Mouse (Mus musculus): ENCODE data around the gene Megf9. TPM values are rescaled to one million over a fixed set of nuclear protein-coding genes. Genes with fewer than 3 reads are reported as not detected.

Gene Megf9
- total RNA-seq (2014; fragmentation: Nextera tagmentation) (9.6 and 14.1 TPM in 2 replicates), total RNA-seq (2017) (11.6 and 12.5 TPM in 2 replicates)

DNA sequence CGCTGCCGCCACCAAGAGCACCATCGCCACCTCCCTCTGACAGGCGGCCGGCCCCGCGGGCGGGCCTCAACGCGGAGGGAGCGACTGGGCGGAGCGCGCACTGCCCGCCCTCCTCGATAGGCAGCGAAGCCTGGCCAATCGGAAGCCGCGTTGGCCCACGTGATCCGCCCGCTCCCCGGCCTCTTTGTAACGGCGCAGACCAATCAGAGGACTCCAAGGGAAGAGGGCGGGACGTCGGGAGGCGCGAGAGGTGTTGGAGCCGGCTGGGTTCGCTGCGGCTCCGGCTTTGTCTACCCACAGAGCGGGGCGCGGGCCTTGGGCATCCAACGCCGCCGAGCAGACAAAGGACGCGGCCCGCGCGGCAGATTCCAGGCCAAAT, at the start of gene Megf9:
Gene Megf9 (minus strand): TSS at position 105 of the 379 bp plus-strand sequence.
- ATAC-seq (replicated peaks; ENCODE audit: poor library complexity, severe bottlenecking) = peak; percentile 81

DNA sequence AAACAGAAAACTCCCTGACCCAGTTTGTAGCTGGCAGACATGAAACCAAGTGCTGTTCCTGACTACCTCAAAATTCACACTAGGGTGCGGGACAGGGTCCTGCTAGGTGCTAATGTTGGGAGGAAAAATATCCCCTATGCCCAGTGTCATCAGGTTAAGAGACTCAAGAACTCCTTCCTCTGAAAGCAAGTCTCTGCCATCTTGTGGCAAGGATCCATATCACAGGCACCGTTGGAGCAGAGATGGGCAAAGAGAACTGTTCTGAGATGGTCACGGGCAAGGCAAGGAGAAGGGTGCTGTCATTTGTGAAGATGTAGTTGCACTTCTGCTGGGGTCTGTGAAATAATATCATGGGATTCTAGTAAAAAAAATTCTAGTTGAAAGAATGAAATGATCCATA, 44.9 kb upstream of the Megf9 start:
- peak; percentile 52 for ATAC-seq (replicated peaks; ENCODE audit: poor library complexity, severe bottlenecking)

DNA sequence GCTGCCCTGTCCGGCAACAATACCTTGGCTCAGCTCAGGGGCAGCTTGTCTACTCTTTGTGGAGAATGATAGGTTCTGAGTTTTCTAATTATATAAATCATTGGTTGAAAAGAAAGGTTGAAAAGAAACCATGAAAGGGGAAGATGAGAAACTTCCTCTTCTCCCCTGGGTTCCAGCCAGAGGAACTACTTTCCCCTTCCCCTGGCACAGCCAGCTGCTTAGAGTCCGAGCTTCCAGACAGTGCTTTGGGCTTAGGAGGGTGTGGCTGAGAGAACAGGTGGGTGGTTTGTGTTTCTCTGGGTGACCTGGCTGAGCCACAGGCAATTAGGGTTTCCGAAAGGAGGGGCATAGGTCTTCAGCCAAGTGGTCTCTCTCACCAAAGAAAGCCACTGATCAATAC, 43.5 kb upstream of the Megf9 start:
- ATAC-seq (replicated peaks; ENCODE audit: poor library complexity, severe bottlenecking) = peak; percentile 80

DNA sequence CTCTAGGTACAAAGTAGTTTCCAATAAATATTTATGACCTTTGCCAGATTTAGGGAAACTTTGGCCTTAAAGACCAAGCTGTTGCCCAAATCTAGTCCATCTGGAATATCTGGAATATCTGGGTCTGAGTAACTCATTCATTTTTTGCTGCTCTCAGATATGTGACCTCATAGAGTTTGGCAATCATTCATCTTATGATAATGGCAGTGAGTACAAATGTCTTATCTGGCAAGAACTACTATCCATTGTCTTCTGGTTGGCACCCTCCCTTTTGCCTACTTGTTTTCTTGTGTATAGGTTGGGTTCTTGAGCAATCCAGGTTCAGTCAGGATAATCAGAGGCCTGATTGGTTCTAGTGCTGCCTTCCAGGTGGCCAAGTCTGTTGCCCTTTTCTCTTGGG, 41.3 kb upstream of the Megf9 start:
- no peak for ATAC-seq (replicated peaks; ENCODE audit: poor library complexity, severe bottlenecking)

DNA sequence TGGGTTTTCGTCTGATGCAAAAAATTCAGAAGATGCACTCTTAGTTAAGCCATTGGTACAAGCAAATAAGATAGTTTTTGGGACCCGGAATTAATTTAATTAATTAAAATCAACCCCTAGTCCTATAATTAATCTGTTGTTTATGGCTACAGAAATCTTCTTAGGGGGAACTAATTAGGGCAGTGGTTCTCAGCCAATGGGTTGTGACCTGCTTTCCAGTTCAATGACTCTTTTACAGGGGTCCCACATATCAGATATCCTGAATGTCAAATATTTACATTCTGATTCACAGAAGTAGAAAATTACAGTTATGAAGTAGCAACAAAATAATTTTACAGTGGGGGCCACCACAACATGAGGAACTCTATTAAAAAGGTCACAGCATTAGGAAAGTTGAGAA, 39.1 kb upstream of the Megf9 start:
- ATAC-seq (replicated peaks; ENCODE audit: poor library complexity, severe bottlenecking) = no peak

DNA sequence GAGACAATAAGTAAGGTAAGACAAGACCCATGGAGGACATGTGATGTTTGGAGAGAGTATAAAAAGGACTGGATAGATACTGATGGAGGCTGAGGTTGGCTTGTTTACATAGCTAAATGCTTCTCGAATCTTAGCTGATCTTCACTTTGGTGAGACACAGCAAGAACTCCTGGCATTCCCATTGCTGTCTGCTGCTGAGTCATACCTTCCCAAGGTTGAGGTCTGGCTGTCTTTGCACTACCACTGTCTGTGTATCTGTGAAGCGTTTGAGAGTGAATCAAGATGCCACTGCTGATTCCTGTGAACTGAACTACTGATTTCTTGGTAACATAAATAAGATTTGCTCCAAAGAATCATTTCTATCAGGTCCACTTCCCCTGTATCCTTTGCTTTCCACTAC, 19.1 kb upstream of the Megf9 start:
- ATAC-seq (replicated peaks; ENCODE audit: poor library complexity, severe bottlenecking) = no peak

DNA sequence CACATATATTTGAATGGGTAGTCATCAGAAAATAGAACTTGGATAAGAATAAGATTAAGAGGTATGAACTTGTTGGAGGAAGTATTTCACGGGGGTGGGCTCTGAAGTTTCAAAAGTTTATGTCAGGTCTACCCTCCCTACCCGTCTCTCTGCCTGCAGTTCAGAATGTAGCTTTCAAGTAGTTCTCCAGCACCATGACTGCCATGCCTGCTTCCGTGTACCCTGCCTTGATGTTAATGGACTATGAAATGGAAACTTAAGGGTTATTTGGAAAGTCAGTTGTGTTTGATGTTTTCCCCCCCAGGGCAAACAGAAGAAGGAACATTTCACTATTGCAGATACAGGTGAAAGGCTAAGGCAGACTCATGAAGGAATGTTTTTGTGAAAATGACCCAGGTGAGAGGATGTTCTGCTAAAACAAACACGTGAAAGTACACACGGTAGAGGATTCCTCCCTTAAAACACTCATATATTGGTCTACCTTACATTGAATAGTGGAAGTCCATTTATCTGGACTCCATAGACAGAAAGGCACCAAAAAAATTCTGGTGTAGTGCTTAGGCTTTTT, 18.5 kb upstream of the Megf9 start:
- ATAC-seq (replicated peaks; ENCODE audit: poor library complexity, severe bottlenecking) = no peak

DNA sequence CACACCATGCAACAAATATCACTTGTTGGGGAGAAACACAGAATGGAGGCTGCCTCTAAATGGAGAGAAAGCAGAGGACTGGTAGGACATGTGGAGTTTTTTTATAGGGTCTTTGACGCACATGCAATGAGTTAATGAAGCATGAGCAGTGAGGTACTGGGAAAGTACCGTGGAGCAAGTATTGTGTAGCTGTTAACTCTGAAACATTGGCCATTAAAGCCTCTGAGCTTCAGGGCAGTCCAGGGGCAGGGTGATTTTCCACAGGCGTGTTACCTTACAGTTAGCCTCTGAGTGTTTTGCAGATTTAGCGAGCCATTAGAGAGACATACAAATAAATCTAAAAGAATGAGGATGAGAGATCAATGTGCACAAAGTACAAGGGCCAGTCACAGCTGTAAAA, 17.3 kb upstream of the Megf9 start:
- no peak for ATAC-seq (replicated peaks; ENCODE audit: poor library complexity, severe bottlenecking)

DNA sequence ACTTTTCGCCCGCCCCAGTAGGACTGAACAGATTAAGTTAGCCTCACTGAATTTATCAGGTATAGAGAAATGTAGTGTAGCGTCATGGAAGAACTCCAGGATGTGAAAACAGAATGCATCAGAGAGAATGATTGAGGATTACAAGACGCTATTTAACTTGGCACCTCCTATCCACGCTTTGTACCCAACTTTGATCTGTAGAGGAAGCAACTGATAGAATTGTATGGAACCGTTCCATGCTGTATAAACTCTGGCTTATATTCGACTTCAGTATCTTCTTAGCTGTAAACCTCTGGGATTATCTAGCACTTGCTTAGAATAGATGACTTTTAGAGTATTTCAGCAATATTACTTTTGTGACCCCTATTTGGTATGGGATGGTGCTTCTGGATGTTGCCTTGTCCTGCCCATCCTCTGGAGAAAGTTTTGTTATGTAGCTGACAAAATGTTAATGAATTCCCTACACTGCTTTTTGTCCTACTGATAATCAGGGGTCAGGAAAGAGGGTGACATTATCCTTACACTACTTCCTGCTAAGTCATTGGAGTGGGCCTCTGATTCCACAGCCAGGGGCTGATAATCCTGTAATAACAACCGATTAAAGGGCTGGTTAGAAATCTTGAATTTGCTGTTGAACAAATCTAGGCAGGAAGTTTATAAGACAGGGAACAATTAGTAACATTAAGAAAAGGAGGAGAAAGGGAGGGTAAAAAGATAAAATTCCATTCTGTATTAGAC, 12.8 kb upstream of the Megf9 start:
- no peak for ATAC-seq (replicated peaks; ENCODE audit: poor library complexity, severe bottlenecking)

DNA sequence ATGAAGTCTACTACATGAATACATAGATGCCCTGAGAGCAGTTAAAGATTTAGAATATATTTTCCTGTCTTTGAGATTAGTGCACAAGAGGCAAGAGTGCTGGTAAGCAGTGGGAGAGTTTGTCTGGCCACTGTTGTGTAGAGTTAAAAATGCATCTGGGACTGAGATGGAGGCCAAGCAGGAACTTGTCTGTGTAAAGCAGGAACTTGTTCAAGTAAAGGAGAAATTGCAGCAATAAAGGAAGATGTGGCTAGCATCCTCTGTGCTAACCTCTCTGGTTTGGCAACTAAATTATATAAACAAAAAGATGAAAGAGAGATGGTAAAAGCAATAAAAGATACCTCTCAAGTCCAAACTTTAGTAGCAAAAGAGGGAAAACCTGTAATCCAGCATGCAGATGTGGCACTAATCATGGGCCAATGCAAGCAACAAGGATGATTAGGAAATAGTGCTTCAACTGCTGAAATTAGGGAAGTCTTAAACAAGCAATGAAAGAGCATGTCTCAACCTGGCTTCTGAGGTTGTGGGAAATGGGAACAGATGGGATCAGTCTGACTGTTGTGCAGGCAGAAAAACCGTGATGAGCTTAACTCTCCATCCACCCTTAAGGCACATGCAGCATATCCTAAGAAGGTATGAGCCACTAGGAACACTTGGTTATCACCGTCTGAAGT, 11.2 kb upstream of the Megf9 start:
- peak; percentile 87 for ATAC-seq (replicated peaks; ENCODE audit: poor library complexity, severe bottlenecking)

DNA sequence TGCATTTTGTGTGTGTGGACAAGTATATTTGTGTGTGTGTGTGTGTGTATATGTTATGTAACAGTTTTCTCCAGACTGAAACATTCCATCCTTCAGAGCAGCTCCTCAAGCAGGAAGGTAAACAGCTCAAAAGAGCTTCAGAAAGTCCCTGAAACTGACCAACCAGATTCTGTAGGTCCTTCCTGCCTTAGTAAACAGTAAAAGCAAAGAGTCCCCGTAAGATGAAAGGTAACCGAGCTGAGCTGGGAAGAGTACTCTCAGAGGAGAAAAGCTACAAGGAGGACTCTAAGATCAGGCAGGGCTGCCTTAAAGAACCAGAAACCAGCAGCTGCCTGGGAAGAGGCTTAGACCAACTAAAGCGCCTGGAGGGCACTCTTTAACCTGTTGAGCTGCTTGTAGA, 9.6 kb upstream of the Megf9 start:
- no peak for ATAC-seq (replicated peaks; ENCODE audit: poor library complexity, severe bottlenecking)

DNA sequence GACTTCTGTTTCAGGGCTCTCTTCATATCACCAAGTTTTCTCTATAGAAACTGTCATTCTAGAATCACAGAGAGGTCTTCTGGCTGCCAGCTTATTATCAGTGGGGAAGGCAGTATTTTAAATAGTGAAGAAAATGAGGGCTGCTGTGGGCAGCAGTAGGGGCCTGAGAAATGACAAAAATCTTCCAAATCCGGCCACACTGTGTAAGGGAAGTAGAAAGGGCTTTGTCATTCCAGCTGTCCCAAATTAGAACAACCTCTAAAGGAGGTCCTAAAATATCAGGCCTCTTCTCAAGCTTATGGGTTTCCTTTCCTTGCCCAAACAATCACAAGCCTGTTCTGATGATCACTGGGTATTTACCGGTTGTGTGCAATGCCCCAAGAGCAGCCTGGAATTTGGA, 7.6 kb upstream of the Megf9 start:
- ATAC-seq (replicated peaks; ENCODE audit: poor library complexity, severe bottlenecking) = peak; percentile 13

DNA sequence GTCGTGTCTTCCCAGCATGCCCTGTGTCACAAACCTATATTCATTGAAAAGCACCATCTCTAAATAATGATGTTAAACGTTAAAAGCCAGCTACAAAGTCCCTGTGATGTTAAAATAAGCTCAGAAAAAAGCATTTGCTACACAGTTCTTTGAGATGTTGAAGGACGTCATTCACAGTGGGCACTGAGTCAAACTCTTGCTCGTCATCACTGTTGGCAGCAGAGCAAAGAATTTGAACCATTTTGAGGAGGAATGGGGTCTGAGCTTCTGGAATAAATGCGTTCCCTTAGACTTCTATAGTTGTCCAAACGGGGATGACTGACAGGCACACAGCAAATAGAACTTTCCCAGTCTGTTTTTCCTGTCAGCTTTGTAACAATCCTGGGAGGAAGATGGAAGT, 5.9 kb upstream of the Megf9 start:
- no peak for ATAC-seq (replicated peaks; ENCODE audit: poor library complexity, severe bottlenecking)

DNA sequence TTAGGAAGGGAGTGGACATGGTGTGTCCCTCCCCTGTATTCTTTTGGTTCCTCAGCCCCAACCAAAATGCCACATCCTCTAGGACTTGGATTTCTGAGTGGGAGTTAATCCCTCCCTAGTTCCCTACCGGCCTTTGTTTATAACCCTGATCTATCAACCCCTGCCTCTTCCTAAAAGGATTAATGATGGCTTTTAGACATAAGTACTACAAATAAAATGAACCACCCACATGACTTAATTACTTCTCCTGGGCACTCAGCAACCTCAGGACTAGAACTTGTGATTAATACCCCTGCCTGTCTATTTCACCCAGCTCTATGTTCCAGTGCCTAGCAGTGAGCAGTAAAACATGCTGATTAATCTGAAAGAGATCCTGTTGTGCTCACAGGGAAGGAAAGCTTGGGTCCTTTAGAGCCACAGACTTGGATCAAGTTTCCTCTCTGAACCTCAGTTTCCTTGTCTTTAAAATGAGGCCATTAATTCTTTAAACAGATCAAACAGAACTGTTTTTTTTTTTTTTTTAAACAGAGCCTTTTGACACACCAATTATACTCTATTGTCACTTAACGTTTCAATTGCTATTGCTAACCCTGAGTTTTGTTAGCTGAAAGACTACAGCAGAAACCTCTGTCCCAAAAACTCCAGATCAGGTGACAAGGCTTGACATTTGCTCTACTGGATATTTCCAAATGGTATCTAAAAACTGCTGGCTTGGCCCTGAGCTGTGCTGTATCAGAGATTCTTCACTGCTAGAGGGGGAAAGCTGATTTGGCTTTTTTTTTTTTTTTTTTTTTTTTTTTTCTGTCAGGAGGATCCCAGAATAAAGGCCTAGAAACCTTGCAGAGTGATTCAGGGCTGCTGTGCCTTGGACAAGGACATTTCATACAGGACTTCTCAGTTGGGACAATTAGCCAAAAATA, 2.1 kb upstream of the Megf9 start:
- ATAC-seq (replicated peaks; ENCODE audit: poor library complexity, severe bottlenecking) = no peak

DNA sequence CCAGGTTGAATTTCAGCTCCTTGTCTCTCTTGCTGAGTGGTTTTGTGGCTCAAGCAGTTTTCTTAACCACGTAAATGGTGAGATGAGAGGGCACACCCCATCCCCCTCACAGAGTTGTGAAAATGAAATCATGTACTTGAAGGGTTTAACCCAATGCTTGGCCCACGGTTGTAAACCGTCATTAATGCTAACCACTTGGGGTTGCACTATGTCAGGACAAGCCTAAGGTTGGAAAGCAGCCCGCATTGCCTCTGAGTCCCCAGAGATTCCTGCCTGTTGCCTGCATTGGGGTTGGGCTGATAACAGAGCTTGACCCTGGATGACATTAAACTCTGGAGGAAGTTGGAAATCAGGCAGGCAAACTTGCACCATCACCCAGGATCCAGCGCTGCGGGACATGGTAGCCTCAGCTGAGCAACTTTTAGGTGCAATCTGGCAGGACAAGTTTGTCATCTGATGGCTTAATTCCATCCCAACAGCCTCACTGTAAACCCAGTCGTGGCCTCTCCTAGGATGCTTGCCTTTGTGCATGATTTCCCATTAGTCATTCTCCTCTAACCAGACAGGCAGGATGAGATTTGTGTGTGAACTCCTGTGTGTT, 1.0 kb upstream of the Megf9 start:
- peak; percentile 45 for ATAC-seq (replicated peaks; ENCODE audit: poor library complexity, severe bottlenecking)

DNA sequence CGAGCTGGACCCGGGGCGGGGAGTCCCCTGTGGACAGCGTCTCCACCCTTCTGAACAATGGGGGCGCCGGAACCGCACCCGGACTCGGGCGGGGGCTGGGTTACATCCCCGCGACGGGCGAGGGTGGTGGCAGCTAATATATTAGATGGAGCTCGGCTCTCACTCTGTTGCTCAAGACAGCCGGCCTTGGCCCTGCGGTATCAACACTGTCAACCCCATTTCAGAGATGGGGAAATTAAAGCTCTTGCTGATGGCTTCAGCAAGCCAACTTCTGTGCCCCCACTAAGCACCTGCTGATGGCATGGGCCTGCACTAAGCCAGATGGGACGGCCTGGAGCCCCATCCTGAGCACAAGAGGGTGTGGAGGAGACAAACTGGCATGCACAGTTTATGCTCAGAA, 494 bp upstream of the Megf9 start:
- ATAC-seq (replicated peaks; ENCODE audit: poor library complexity, severe bottlenecking) = peak; percentile 45

DNA sequence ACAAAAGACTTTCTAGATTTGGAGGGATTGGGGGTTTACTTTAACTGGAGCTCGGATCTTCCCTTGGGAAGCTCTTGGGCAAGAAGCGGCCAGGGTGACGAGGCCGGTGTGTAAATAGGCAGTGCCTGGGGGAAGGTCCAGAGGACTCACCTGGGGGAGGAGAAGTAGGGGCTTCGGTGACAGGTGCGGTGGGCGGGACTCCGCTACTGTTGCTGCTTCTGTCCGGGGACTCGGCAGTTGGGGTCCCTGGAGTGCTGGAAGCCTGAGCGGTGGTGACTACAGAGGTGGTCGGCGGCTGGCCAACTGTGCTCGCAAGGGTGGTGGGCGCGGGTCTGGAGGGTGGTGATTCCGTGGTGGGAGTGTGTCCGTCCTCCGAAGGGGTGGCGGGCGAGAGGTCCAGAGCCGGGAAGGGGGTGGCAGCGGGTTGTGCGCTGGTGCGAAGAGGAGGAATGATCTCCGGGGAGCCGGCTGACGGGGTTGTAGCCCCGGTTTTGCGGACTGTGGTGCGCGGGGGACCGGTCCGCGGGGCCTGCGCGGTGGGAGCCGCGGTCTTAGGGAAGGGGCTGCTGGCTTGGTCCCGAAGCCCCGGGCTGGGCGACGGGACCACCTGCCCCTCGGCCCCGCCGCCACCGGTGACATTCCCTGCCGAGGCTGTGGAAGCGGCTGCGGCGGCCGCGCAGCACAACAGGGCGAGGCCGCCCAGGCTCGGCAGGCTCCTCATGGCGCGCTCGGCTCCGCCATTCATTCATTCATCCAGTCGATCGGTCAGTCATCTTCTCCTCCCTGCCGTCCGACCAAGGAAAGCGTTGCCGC, 511 bp downstream of the Megf9 start:
- ATAC-seq (replicated peaks; ENCODE audit: poor library complexity, severe bottlenecking) = peak; percentile 2

DNA sequence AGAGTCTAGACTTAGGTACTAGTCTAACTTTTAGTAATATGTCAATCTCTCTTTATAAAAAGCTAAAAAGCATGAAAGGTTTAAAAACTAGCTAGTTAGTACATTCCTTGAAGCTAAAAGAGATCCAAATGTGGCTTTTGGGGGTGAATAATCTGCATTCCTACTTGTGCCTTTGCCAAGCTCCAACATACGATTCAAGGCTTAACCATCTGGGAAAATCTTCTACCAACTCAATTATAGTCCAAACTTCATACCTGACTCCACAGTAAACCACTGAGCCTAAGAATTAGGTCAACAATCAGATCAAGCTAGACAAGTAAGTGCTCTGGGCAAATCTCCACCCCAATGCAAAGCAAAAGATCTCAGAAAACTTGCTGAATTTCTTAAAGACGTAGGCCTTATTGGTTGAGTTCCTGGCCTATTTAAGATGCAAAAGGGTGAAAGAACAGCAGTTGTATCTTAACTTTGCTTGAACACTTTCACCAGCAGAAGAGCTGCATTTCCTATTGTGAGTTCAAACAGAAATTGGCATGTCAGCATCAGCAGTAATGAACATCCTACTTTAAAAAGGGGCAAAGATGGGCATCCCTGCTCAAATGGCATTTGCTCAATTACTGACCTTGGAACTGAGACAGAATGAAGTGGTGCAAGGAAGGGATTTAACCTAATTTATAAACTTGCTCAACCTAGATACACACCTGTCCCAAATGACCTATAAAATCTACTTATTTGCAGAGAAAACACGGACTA, 1.6 kb downstream of the Megf9 start:
- ATAC-seq (replicated peaks; ENCODE audit: poor library complexity, severe bottlenecking) = no peak

DNA sequence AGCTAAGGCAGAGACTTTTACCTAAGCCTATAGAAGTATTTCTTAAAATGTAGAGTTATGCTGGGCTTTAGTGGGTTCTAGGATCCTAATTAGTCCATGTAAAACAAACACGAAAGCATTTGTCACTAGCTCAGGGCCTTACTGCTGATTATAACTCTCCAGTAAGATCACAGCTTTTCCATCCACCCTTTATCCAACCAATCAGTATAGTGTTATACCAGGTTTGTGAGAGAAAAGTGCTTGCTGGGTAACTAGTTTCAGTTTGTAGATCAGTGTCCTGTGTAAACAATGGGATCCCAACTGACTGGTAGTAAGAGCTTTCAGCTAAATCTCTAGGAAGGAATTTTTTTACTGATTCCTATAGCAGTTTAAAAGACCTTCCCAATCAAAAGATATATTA, 3.8 kb downstream of the Megf9 start:
- ATAC-seq (replicated peaks; ENCODE audit: poor library complexity, severe bottlenecking) = no peak

Data from granulocyte monocyte progenitor cell, adult 5-6 weeks (primary cell).